Mouse (Mus musculus) heart, postnatal 0 days (tissue): Measurements from ENCODE around the gene Map7. TPM values are rescaled to one million over a fixed set of nuclear protein-coding genes. Genes with fewer than 3 reads are reported as not detected.

ENCODE experiments used
- ATAC-seq: fragments of 200-750 bp; cut with Nextera tagmentation; 2 replicates; pipeline ENCODE4 v1.8.0; 2017; ENCODE audit warnings: low read depth, moderate number of reproducible peaks, moderate library complexity; ENCODE audit not compliant: insufficient read depth
- DNase-seq: peaks from one replicate; pipeline ENCODE4 v3.0.0-alpha.2; 2016; ENCODE audit warnings: low spot score
- H3K27ac ChIP-seq: fragments of 300-500 bp; sonication (generic); 2 replicates; pipeline ENCODE4 v1.5.1; 2014; ENCODE audit warnings: low read depth, mild to moderate bottlenecking
- H3K27me3 ChIP-seq: fragments of 300-500 bp; sonication (generic); 2 replicates; pipeline ENCODE4 v1.6.1; 2014; ENCODE audit warnings: low read length, mixed read lengths; ENCODE audit not compliant: control insufficient read depth, insufficient read depth
- H3K36me3 ChIP-seq: fragments of 300-500 bp; sonication (generic); replicated peaks from 2 replicates; pipeline ENCODE4 v1.6.1; 2014; ENCODE audit warnings: low read length, mixed read lengths; ENCODE audit not compliant: control insufficient read depth, insufficient read depth
- H3K4me1 ChIP-seq: fragments of 300-500 bp; sonication (generic); 2 replicates; pipeline ENCODE4 v1.6.1; 2014; ENCODE audit warnings: antibody characterized with exemption; ENCODE audit not compliant: control insufficient read depth, insufficient read depth
- H3K4me2 ChIP-seq: fragments of 300-500 bp; sonication (generic); 2 replicates; pipeline ENCODE4 v1.6.1; 2014; ENCODE audit warnings: low read depth, mild to moderate bottlenecking, low read length, moderate library complexity
- H3K4me3 ChIP-seq: fragments of 300-500 bp; sonication (generic); 2 replicates; pipeline ENCODE4 v1.5.1; 2014; ENCODE audit warnings: low read depth, low read length
- H3K9ac ChIP-seq: fragments of 300-500 bp; sonication (generic); replicated peaks from 2 replicates; pipeline ENCODE4 v1.6.1; 2014; ENCODE audit warnings: low read depth, low read length, mixed read lengths
- H3K9me3 ChIP-seq: fragments of 300-500 bp; sonication (generic); replicated peaks from 2 replicates; pipeline ENCODE4 v1.6.1; 2016; ENCODE audit warnings: low read length; ENCODE audit not compliant: control insufficient read depth
- CTCF ChIP-seq: IDR thresholded peaks from 2 replicates; pipeline ENCODE4 v1.5.1; 2016; ENCODE audit warnings: antibody characterized with exemption, control low read depth, low read depth
- EP300 ChIP-seq: IDR thresholded peaks from 2 replicates; pipeline ENCODE4 v1.6.1; 2016; ENCODE audit warnings: antibody characterized with exemption, low read depth
- WGBS: fragments of 180-500 bp; shearing (Covaris S2); extraction: QIAGEN DNeasy Blood & Tissue Kit; methylation state at CpG from one replicate; pipeline ENCODE4 v1.1.7; 2014; 5-methylcytosine and 5-hydroxymethylcytosine counted together
- polyA plus RNA-seq: library from polyadenylated mRNA; unstranded; fragments of >200 nt; fragmentation: Nextera tagmentation; extraction: Ambion mirVana; gene quantifications from 2 replicates; pipeline ENCODE4 v1.2.1, GENCODE M21; 2015
- total RNA-seq: library from RNA; depleted of rRNA; stranded (reverse); fragments of >200 nt; gene quantifications from 2 replicates; pipeline ENCODE4 v1.2.3, GENCODE M21; 2014; ENCODE audit warnings: low replicate concordance

Gene Map7
- total and polyA plus RNA-seq, 2 experiments from 2014 or later, result 5.9 to 7.5 TPM

GRCm38 (mm10) chr10:20204696-20205431 is 56.6 kb downstream of the Map7 start:
- Histone ChIP-seq H3K27ac (no peak overlapping the region), H3K27me3 (no peaks in the 10 kb centered on the region), H3K4me2 (no peak overlapping the region), H3K4me3 (no peak overlapping the region), H3K9ac (no peak overlapping the region), H3K36me3 (no peaks in the 10 kb centered on the region), H3K9me3 (no peaks in the 10 kb centered on the region), H3K4me1 (no peaks in the 10 kb centered on the region)
- 59% methylated on average over 20 of the region's 20 CpGs for WGBS
- TF ChIP-seq EP300 (no peak), CTCF (no peak)
- ATAC-seq (no peak), DNase-seq (no peak)

- Histone ChIP-seq H3K36me3 (no peaks in the 10 kb centered on the region), H3K4me2 (no peak overlapping the region), H3K4me3 (no peak overlapping the region), H3K27ac (no peak overlapping the region), H3K4me1 (no peaks in the 10 kb centered on the region), H3K27me3 (no peaks in the 10 kb centered on the region), H3K9ac (no peak overlapping the region), H3K9me3 (no peaks in the 10 kb centered on the region)
- TF ChIP-seq CTCF (no peak), EP300 (no peak)
- ATAC-seq (no peak), DNase-seq (no peak)
- WGBS, result 86% methylated on average over 7 of the region's 7 CpGs
Measured at GRCm38 (mm10) chr10:20206966-20207365, 58.7 kb downstream of the Map7 start.

GRCm38 (mm10) chr10:20209609-20210341 is 61.5 kb downstream of the Map7 start:
- no peak for TF ChIP-seq EP300
- no peak for TF ChIP-seq CTCF
- Histone ChIP-seq H3K4me1 (no peaks in the 10 kb centered on the region), H3K36me3 (no peaks in the 10 kb centered on the region), H3K9ac (no peak overlapping the region), H3K4me3 (no peak overlapping the region), H3K27me3 (no peaks in the 10 kb centered on the region), H3K9me3 (no peaks in the 10 kb centered on the region), H3K4me2 (no peak overlapping the region), H3K27ac (no peak overlapping the region)
- DNase-seq, result no peak
- 88% methylated on average over 5 of the region's 5 CpGs for WGBS
- no peak for ATAC-seq

- Histone ChIP-seq H3K27ac (no peak overlapping the region), H3K4me1 (no peaks in the 10 kb centered on the region), H3K4me2 (no peak overlapping the region), H3K36me3 (no peaks in the 10 kb centered on the region), H3K9ac (no peak overlapping the region), H3K27me3 (no peaks in the 10 kb centered on the region), H3K9me3 (no peaks in the 10 kb centered on the region), H3K4me3 (no peak overlapping the region)
- no peak for TF ChIP-seq EP300
- no peak for TF ChIP-seq CTCF
- no peak for ATAC-seq
- no peak for DNase-seq
- 78% methylated on average over 4 of the region's 4 CpGs for WGBS
Measured at GRCm38 (mm10) chr10:20214418-20214817, 66.1 kb downstream of the Map7 start.

DNA sequence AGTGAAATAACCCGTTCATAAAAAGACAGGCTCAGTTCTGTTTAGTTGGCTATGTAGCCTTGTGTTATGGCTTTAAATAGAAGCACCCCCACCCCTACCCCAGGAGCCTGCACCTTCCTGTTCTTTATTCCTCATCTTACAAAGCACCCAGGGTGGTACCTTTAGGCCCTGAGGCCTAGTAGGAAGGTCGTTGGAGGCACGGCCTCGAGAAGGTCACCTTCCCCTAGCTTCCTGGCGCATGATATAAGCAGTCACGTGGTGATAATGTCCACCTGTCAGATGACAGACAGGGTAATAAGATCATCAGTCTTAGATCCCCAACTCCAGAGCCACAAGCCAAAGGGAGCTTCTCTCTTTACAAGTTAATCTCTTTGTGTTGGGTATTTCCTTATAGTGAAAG is 68.7 kb downstream of the Map7 start:
- no peak overlapping the region for H3K27ac ChIP-seq
- no peak overlapping the region for H3K9ac ChIP-seq
- WGBS, result 61% methylated on average over 6 of the region's 6 CpGs
- no peak overlapping the region for H3K4me2 ChIP-seq
- no peaks in the 10 kb centered on the region for H3K27me3 ChIP-seq
- no peak overlapping the region for H3K4me3 ChIP-seq
- DNase-seq (no peak), ATAC-seq (no peak)
- no peak for TF ChIP-seq CTCF
- no peak for TF ChIP-seq EP300
- H3K36me3 ChIP-seq, result no peaks in the 10 kb centered on the region
- no peaks in the 10 kb centered on the region for H3K9me3 ChIP-seq
- peaks cover 8% of the 10 kb centered on the region; the same call in 1 of the 2 replicates for H3K4me1 ChIP-seq
